Mouse (Mus musculus): ENCODE results near the gene Fam117a.

Gene Fam117a

GRCm38 (mm10) chr11:95333805-95334204, 3.0 kb upstream of the Fam117a start:
- DNase-seq = no peak

- DNase-seq = no peak
These were observed 2.3 kb upstream of the Fam117a start for GRCm38 (mm10) chr11:95334448-95335060.

- DNase-seq = peak; percentile 67 to 80
These were observed 453 bp downstream of the Fam117a start for GRCm38 (mm10) chr11:95337129-95337813.

GRCm38 (mm10) chr11:95337846-95338342, 1.1 kb downstream of the Fam117a start:
- no peak for DNase-seq

DNA sequence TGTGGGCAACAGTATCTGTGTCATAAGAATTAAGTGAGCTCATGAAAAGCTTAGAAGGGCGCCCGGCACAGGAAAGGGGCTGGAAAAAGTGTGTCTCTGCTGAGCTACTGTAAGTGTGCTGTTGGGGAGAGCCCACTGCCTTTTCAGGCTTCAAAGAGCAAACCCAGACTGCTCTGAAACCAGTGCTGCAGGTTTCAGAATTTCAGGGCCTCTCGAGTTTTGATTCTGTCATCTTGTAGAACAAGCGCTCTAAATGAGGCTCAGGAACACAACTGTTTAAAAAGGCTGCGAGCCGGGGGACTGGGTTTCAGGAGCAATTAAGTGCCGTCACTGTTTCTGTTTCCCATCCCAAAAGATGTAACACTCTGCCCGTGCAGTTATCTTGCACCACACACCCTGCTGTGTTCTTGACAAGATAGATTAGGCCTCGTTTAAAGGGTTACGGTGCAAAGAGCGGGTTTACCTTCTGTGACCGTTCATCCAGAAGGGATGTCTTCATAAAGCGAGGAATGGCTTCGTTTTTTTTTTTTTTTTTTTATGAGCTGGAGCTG, 2.7 kb downstream of the Fam117a start:
- no peak for DNase-seq

DNA sequence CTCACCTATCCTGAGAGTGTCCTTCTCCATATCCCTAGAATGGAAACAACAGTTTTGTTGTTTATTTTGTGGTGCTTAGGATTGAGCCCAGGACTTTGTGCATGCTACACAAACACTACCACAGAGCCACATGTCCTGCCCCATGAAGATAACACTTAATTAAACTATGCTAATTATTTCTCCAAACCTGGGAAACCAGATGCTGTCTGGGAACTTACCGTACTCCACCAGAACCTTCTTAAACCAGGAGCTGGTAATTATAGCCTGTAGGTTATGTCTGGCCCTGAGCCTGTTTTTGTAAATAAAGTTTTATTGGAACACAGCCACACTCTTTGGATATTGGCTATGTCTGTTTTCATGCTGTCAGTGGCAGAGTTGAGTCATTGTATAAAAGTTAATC, 3.4 kb downstream of the Fam117a start:
- DNase-seq = no peak

- DNase-seq = no peak
These were observed 3.8 kb downstream of the Fam117a start for GRCm38 (mm10) chr11:95340664-95341063.

DNA sequence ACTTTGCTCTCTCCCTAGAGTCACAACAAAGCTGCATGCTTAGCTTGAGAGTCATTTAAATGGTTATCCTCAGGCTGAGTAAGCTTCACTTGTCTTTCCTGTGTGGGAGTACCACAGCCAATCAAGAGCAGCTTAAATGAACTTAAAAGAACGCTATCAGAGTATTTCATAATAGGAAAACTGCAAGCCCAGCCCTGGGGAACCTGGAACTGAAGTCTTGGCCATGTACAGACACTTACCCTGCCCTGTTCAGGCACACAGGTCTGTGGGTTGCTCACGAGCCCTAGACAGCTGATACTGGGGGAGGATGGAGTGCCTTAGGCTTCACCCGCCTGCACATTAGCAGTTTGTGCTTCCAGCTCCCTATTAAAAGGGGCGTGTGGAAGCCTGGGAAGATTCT, 6.4 kb downstream of the Fam117a start:
- no peak for DNase-seq

DNA sequence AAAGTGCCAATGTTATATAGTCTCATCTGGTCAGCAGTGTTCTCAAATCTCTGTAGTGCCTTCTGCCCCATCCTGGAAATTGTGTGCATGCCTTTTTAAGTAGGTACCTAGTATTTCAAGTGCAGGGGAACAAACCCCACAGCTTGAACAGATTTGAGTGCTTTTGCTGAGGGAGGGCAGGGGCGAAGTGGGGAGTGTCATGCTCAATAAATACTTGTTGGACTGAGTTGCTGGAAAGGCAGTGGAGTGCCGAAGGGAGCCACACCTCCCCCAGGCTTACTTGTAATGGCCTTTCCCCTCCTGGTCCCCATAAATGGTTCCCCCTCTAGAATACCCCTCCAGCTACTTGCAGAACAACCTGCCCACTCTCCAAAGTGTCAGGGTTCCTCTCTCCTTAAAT, 7.4 kb downstream of the Fam117a start:
- DNase-seq = no peak

DNA sequence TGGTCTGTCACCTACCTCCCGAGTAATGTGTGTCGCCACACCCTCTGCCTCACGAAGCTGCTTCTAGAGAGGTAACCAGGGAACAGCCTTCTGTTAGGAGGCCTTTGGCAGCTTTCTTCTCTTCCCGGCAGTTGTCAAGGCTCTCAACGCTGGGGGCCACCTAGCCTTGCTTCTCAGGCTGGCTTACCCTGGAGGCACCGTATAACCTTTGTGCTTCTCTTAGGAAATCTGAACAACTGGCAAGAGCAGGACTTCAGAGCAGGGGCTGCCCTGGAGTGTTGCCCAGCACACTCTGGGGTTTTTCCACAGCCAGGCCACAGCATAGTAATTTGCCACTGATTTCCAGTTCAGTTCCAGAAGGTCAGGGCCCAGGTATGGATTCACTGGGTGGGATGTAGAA, 13.5 kb downstream of the Fam117a start:
- DNase-seq = peak; percentile 73 to 87

GRCm38 (mm10) chr11:95350960-95351359, 14.1 kb downstream of the Fam117a start:
- peak; percentile 55 to 88 for DNase-seq

- DNase-seq = no peak
These were observed 15.9 kb downstream of the Fam117a start for GRCm38 (mm10) chr11:95352686-95353085.

DNA sequence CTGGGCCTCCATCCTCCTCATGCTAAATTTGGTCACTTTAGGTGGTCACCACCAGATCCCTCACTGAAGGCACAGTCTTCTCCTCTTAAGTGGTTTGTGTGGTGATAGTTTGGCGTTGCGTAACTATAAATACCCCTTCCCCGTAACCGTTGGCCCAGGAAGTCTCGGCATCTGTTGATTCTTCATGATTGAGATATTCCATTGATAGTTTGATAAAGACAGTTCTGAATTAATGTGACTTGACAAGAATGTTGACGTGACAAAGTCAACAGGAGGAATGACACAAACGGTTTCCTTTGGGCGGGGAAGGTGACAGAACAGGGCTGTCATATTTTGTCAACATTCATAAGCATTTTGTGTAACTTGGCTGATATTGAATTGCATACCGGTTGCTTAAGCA, 16.4 kb downstream of the Fam117a start:
- no peak for DNase-seq

DNA sequence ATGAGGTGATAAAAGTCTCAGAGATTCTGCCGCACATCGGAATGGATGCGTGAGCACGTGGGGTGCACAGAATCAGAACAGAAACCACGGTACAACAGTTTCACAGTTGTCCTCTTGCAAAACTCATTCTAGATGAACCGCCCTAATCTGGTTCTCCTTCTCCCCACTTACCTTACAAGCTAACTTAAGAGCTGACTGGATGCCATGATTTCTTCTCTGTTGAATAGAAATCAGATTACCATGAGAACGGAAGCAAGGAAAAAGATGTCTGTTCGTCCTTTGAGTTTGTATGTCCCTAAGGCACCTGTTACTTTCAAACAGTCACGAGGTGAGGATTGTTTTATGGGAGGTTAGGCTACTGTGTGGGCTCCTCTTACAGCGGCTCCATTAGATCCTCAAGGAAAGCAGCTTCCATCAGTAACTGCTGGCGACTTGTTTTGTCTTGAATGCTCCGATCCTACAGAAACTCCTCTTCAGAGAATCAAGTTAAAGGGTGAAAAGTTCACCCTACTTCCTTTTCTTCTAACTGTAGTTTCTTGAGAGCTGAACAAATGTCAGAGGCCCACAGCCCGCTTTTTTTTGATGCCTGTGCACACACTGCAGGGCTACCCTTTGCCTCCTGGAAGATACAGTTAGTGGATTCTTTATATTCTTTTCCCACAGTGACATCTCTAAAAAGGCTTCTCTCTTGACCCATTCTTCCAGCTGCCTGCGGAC, 17.6 kb downstream of the Fam117a start:
- DNase-seq = no peak

- DNase-seq = no peak
These were observed 18.3 kb downstream of the Fam117a start for GRCm38 (mm10) chr11:95354945-95355660.

GRCm38 (mm10) chr11:95355661-95356011, 18.8 kb downstream of the Fam117a start:
- no peak for DNase-seq

GRCm38 (mm10) chr11:95356039-95356438, 19.2 kb downstream of the Fam117a start:
- no peak for DNase-seq

GRCm38 (mm10) chr11:95356469-95357273, 19.9 kb downstream of the Fam117a start:
- DNase-seq = peak; percentile 52 to 72

DNA sequence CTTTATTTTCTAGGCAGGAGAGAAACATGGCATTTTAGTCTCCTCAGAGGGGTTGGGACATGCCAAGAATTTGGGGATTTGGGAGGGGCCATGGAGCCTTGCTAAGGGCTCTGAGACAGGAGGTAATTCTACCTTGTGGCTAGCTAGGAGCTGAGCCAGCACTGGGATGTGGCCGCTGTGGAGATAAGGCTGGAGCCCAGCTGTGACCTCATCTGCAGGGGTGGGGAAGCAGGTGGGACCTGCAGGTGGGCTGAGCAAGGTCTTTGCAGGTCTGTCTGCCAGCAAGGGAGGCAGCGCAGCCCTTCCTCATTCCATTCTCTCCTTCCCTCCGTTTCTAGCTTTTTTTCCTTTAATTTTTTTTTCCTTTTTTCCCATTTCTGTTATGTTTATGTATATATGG, 21.4 kb downstream of the Fam117a start:
- DNase-seq = no peak

DNA sequence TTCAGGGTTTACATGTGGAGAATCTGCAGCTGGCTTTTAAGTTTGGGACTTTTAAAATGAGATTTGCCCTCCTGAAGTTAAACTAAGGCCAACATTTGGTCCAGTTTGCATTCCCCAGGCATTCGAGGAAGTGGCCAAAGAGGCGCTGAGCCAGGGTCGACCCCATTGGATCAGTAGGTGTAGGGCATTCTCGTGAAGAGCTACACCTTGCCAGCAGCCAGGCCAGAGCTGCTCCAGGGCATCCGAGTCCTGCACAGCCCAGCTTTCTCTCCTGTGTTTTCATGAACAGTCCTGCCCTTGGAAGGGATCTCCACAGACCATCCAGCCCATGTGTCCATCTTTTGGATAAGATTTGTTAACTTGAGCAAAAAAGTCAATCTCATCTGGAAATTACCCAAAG, 27.6 kb downstream of the Fam117a start:
- no peak for DNase-seq

- DNase-seq = peak; percentile 89 to 95
These were observed 28.8 kb downstream of the Fam117a start for GRCm38 (mm10) chr11:95365596-95365995.

GRCm38 (mm10) chr11:95366280-95366897, 29.6 kb downstream of the Fam117a start:
- peak in 1 of 2 experiments; percentile 21 for DNase-seq

Measured in kidney, postnatal 25 days (tissue).